Mouse (Mus musculus) erythroblast, embryonic 14.5 days (primary cell): ENCODE data around the gene Magt1.

Experiments used
- GATA1 ChIP-seq: IDR thresholded peaks from 2 replicates; pipeline ENCODE4 v1.6.1; 2012; ENCODE audit warnings: low read length, inconsistent platforms, mixed read lengths
- TAL1 ChIP-seq: IDR thresholded peaks from 3 replicates; pipeline ENCODE4 v1.6.1; 2012; ENCODE audit warnings: low read length, inconsistent platforms, mixed read lengths

DNA sequence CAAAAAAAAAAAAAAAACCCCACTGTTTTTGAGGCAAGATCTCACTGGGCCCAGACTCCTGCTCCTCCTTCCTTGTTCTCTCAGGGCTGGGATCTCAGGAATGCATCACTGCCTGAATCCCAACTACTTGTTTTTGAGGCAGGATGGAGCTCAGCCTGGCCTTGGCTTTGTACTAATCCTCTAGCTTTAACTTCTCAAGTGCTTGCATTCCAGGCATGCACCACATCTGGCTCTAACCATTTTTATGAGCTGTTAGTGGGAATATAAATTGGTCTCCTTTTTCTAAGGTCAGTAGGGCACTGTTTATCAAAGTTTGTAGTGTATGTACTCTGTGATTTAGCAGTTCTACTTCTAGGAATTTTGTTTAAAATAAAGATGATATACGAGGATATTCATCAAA lies 36.5 kb upstream of the Magt1 start:
- TF ChIP-seq GATA1 (no peak), TAL1 (no peak)
